Mouse (Mus musculus): Measurements from ENCODE around the gene Cs. TPM values are rescaled to one million over a fixed set of nuclear protein-coding genes. Genes with fewer than 3 reads are reported as not detected.

The Cs gene
- total and polyA plus RNA-seq, 2 experiments from 2014 or later: 285 to 311 TPM

DNA sequence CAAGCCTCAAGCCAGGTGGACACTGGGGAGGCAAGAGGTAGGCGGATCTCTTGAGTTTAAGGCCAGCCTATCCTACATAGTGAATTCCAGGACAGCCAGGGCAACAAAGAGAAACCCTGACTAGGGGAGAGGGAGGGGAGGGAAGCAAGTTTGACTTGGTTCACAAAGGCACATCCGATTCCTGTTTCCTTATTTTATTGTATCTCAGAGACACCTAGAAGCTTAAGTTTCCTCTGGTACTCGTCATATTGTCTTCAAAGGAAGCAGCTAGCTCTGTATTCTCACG lies 73.0 kb downstream of the Cs start:
- peak overlapping the region; percentile 96 for H3K27ac ChIP-seq
- DNase-seq (ENCODE audit: low spot score): no peak
- H3K4me3 ChIP-seq (ENCODE audit: low read length): peak overlapping the region; percentile 96
- H3K36me3 ChIP-seq (ENCODE audit: insufficient read depth, low read length): peaks cover 4% of the 10 kb centered on the region
- ATAC-seq: no peak
- peak overlapping the region; percentile 95 for H3K4me2 ChIP-seq (ENCODE audit: low read depth, low read length)
- H3K9ac ChIP-seq (replicated peaks; ENCODE audit: low read length): no peak overlapping the region; the same call in 1 of the 2 replicates
- WGBS: 24% methylated on average over 4 of the region's 4 CpGs
- H3K9me3 ChIP-seq (ENCODE audit: low read length): no peaks in the 10 kb centered on the region
- H3K27me3 ChIP-seq (ENCODE audit: insufficient read depth, low read length): no peaks in the 10 kb centered on the region
- peaks cover 20% of the 10 kb centered on the region for H3K4me1 ChIP-seq (ENCODE audit: insufficient read depth, low read length)
- no peak for TF ChIP-seq CTCF (IDR thresholded peaks at IDR 0.05; ENCODE audit: low read depth)

DNA sequence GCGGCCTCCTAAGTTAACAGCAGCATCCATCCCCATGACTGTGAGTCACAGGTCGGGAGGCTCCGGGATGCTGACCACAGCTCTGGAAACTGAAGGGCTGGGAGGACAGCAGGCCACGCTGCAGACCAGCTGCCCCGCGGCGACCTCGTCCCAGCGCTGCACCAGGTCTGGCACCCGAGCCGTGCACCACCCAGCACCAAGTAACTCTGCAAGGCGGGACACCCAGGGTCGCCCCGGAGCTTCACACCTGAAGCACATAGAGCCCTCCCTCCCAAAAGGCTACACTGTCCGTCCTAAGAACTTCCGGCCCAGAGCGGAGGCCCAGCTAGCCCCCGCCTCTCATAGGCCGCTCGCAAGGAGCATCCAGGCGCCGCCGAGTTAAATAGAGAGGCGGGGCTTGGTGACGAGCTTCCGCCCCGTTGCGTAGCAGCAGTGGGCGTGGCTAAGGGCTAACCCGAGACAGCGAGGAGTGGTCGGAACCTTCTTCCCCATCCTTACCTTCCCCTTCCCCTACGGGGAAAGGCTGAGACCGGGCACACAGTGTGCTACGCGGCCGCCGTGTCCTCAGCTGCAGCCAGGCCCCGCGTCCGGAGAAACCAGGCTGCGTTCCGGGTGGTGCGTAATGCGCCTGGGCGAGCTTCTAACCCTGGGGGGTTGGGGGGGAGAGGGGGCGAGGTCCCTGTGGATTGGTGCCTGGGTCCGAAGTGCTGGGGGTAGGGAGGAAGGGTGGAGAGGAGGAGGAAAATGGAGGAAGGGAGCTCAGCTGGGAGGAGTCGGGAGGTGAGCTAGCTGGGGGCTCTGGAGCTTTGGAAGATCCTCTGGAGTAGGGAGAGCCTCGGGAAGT lies 73.9 kb downstream of the Cs start, which contains the start of the genes Nabp2 and Rnf41:
TSS of gene Nabp2 (minus strand) at position 282 of the 844 bp plus-strand sequence.
TSS of gene Rnf41 (plus strand) at position 447 of the 844 bp plus-strand sequence.
- H3K4me3 ChIP-seq (ENCODE audit: low read length): peak within 1 kb of the TSS; percentile 96
- WGBS: under 1% methylated on average over 50 of the region's 50 CpGs

DNA sequence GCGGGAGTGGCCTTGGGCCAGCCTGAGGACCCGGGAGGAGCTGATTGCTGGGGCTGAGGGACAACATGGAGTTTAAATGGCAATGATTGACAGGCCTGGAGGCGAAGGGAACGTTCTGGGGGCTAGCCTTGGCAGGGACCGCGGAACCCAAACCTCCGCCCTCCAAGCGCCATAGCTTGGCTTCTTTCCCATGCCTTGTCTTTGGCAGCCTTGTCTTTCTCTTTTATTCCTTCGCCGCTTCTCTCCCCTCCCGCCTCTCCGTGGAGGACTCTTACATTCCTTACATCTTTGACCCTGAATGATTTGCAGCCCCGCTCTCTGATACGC lies 74.5 kb downstream of the Cs start:
- H3K27me3 ChIP-seq (ENCODE audit: insufficient read depth, low read length): no peaks in the 10 kb centered on the region
- H3K9ac ChIP-seq (replicated peaks; ENCODE audit: low read length): peak overlapping the region; percentile 94
- peak overlapping the region; percentile 96 for H3K4me3 ChIP-seq (ENCODE audit: low read length)
- ATAC-seq (no peak), DNase-seq (ENCODE audit: low spot score) (peak; percentile 74)
- peak overlapping the region; percentile 96 for H3K27ac ChIP-seq
- H3K9me3 ChIP-seq (ENCODE audit: low read length): no peaks in the 10 kb centered on the region
- TF ChIP-seq CTCF (IDR thresholded peaks at IDR 0.05; ENCODE audit: low read depth): no peak
- peak overlapping the region; percentile 95 for H3K4me2 ChIP-seq (ENCODE audit: low read depth, low read length)
- 0% methylated on average over 14 of the region's 14 CpGs for WGBS
- H3K36me3 ChIP-seq (ENCODE audit: insufficient read depth, low read length): peaks cover 10% of the 10 kb centered on the region
- peaks cover 20% of the 10 kb centered on the region for H3K4me1 ChIP-seq (ENCODE audit: insufficient read depth, low read length)

More for the DNA sequence above, 73.9 kb downstream of the Cs start, which contains the start of the genes Nabp2 and Rnf41:
- peaks cover 10% of the 10 kb centered on the region for H3K36me3 ChIP-seq (ENCODE audit: insufficient read depth, low read length)
- ATAC-seq (peak; percentile 91), DNase-seq (ENCODE audit: low spot score) (peak; percentile 99)
- TF ChIP-seq CTCF (IDR thresholded peaks at IDR 0.05; ENCODE audit: low read depth): no peak
- H3K27ac ChIP-seq: peak within 1 kb of the TSS; percentile 96
- H3K27me3 ChIP-seq (ENCODE audit: insufficient read depth, low read length): no peaks in the 10 kb centered on the region
- peaks cover 20% of the 10 kb centered on the region for H3K4me1 ChIP-seq (ENCODE audit: insufficient read depth, low read length)
- no peaks in the 10 kb centered on the region for H3K9me3 ChIP-seq (ENCODE audit: low read length)
- H3K9ac ChIP-seq (replicated peaks; ENCODE audit: low read length): peak within 1 kb of the TSS; percentile 94
- peak within 1 kb of the TSS; percentile 95 for H3K4me2 ChIP-seq (ENCODE audit: low read depth, low read length)

Small RNA genes within 50 kb of the gene (microRNA-seq; reads per million reads assigned to microRNA genes)
- gene Gm25361: 0 reads per million in 2 experiments
- 0 to 0.36 reads per million in 2 experiments for gene Gm26308
- gene Mir6914: 0.18 to 0.36 reads per million in 2 experiments
- gene Mir6915: 1.1 to 1.6 reads per million in 2 experiments

Other genes with a start within 250 kb of the Cs start
- 14.3 and 15.0 TPM in 2 replicates for gene Baz2a, start 246.2 kb upstream of the Cs start, total RNA-seq (2014; rRNA removed)
- gene Baz2a, start 246.2 kb upstream of the Cs start, polyA plus RNA-seq (2015; fragmentation: Nextera tagmentation; extraction: Ambion mirVana): 10.2 and 10.6 TPM in 2 replicates
- 11.7 and 13.2 TPM in 2 replicates for gene Rbms2, start 157.4 kb upstream of the Cs start, total RNA-seq (2014; rRNA removed)
- gene Rbms2, start 157.4 kb upstream of the Cs start, polyA plus RNA-seq (2015; fragmentation: Nextera tagmentation; extraction: Ambion mirVana): 7.3 and 8.9 TPM in 2 replicates
- 1.9 and 6.4 TPM in 2 replicates for gene Gls2, start 143.3 kb upstream of the Cs start, total RNA-seq (2014; rRNA removed)
- gene Gls2, start 143.3 kb upstream of the Cs start, polyA plus RNA-seq (2015; fragmentation: Nextera tagmentation; extraction: Ambion mirVana): 1.7 and 2.4 TPM in 2 replicates
- 25.8 and 29.6 TPM in 2 replicates for gene Spryd4, start 125.9 kb upstream of the Cs start, total RNA-seq (2014; rRNA removed)
- gene Spryd4, start 125.9 kb upstream of the Cs start, polyA plus RNA-seq (2015; fragmentation: Nextera tagmentation; extraction: Ambion mirVana): 22.3 and 24.5 TPM in 2 replicates
- 0.21 and 0.25 TPM in 2 replicates for gene Mip, start 111.9 kb upstream of the Cs start, total RNA-seq (2014; rRNA removed)
- not detected in 2 replicates for gene Mip, start 111.9 kb upstream of the Cs start, polyA plus RNA-seq (2015; fragmentation: Nextera tagmentation; extraction: Ambion mirVana)
- gene Timeless, start 105.7 kb upstream of the Cs start, total RNA-seq (2014; rRNA removed): 13.0 and 15.6 TPM in 2 replicates
- gene Timeless, start 105.7 kb upstream of the Cs start, polyA plus RNA-seq (2015; fragmentation: Nextera tagmentation; extraction: Ambion mirVana): 15.2 and 17.0 TPM in 2 replicates
- not detected in 2 replicates for gene Apon, start 83.6 kb upstream of the Cs start, total RNA-seq (2014; rRNA removed)
- gene Apon, start 83.6 kb upstream of the Cs start, polyA plus RNA-seq (2015; fragmentation: Nextera tagmentation; extraction: Ambion mirVana): not detected in 2 replicates
- gene Apof, start 69.1 kb upstream of the Cs start, total RNA-seq (2014; rRNA removed): 0.50 TPM in 1 of 2 replicates, not detected in the other
- gene Apof, start 69.1 kb upstream of the Cs start, polyA plus RNA-seq (2015; fragmentation: Nextera tagmentation; extraction: Ambion mirVana): 0.23 and 0.41 TPM in 2 replicates
- 7.5 and 8.5 TPM in 2 replicates for gene Stat2, start 67.2 kb upstream of the Cs start, total RNA-seq (2014; rRNA removed)
- gene Stat2, start 67.2 kb upstream of the Cs start, polyA plus RNA-seq (2015; fragmentation: Nextera tagmentation; extraction: Ambion mirVana): 9.7 and 12.8 TPM in 2 replicates
- 0.50 TPM in 1 of 2 replicates, not detected in the other for gene Il23a, start 39.0 kb upstream of the Cs start, total RNA-seq (2014; rRNA removed)
- 0.35 and 0.73 TPM in 2 replicates for gene Il23a, start 39.0 kb upstream of the Cs start, polyA plus RNA-seq (2015; fragmentation: Nextera tagmentation; extraction: Ambion mirVana)
- 21.2 and 25.2 TPM in 2 replicates for gene Pan2, start 34.4 kb upstream of the Cs start, total RNA-seq (2014; rRNA removed)
- 14.3 and 16.4 TPM in 2 replicates for gene Pan2, start 34.4 kb upstream of the Cs start, polyA plus RNA-seq (2015; fragmentation: Nextera tagmentation; extraction: Ambion mirVana)
- 42.9 and 73.3 TPM in 2 replicates for gene Cnpy2, start 15.3 kb upstream of the Cs start, total RNA-seq (2014; rRNA removed)
- gene Cnpy2, start 15.3 kb upstream of the Cs start, polyA plus RNA-seq (2015; fragmentation: Nextera tagmentation; extraction: Ambion mirVana): 186 and 189 TPM in 2 replicates
- 26.9 and 42.1 TPM in 2 replicates for gene Coq10a, start 31.3 kb downstream of the Cs start, total RNA-seq (2014; rRNA removed)
- gene Coq10a, start 31.3 kb downstream of the Cs start, polyA plus RNA-seq (2015; fragmentation: Nextera tagmentation; extraction: Ambion mirVana): 50.8 and 52.1 TPM in 2 replicates
- gene Ankrd52, start 39.4 kb downstream of the Cs start, total RNA-seq (2014; rRNA removed): 38.8 and 39.5 TPM in 2 replicates
- gene Ankrd52, start 39.4 kb downstream of the Cs start, polyA plus RNA-seq (2015; fragmentation: Nextera tagmentation; extraction: Ambion mirVana): 9.1 and 10.6 TPM in 2 replicates
- gene Slc39a5, start 63.5 kb downstream of the Cs start, total RNA-seq (2014; rRNA removed): 0.58 and 2.3 TPM in 2 replicates
- gene Slc39a5, start 63.5 kb downstream of the Cs start, polyA plus RNA-seq (2015; fragmentation: Nextera tagmentation; extraction: Ambion mirVana): 0.55 and 0.66 TPM in 2 replicates
- 73.9 and 98.9 TPM in 2 replicates for gene Nabp2, start 73.8 kb downstream of the Cs start, total RNA-seq (2014; rRNA removed)
- gene Nabp2, start 73.8 kb downstream of the Cs start, polyA plus RNA-seq (2015; fragmentation: Nextera tagmentation; extraction: Ambion mirVana): 135 and 140 TPM in 2 replicates
- 98.1 and 105 TPM in 2 replicates for gene Rnf41, start 73.9 kb downstream of the Cs start, total RNA-seq (2014; rRNA removed)
- 75.8 and 76.3 TPM in 2 replicates for gene Rnf41, start 73.9 kb downstream of the Cs start, polyA plus RNA-seq (2015; fragmentation: Nextera tagmentation; extraction: Ambion mirVana)
- 174 and 181 TPM in 2 replicates for gene Smarcc2, start 121.5 kb downstream of the Cs start, total RNA-seq (2014; rRNA removed)
- 112 and 120 TPM in 2 replicates for gene Smarcc2, start 121.5 kb downstream of the Cs start, polyA plus RNA-seq (2015; fragmentation: Nextera tagmentation; extraction: Ambion mirVana)
- 565 and 585 TPM in 2 replicates for gene Myl6, start 156.4 kb downstream of the Cs start, total RNA-seq (2014; rRNA removed)
- 1,081 and 1,089 TPM in 2 replicates for gene Myl6, start 156.4 kb downstream of the Cs start, polyA plus RNA-seq (2015; fragmentation: Nextera tagmentation; extraction: Ambion mirVana)
- gene Myl6b, start 161.0 kb downstream of the Cs start, total RNA-seq (2014; rRNA removed): 27.1 and 34.6 TPM in 2 replicates
- 4.2 and 4.9 TPM in 2 replicates for gene Myl6b, start 161.0 kb downstream of the Cs start, polyA plus RNA-seq (2015; fragmentation: Nextera tagmentation; extraction: Ambion mirVana)
- 22.9 and 29.0 TPM in 2 replicates for gene Esyt1, start 188.1 kb downstream of the Cs start, total RNA-seq (2014; rRNA removed)
- 13.3 TPM in 2 replicates for gene Esyt1, start 188.1 kb downstream of the Cs start, polyA plus RNA-seq (2015; fragmentation: Nextera tagmentation; extraction: Ambion mirVana)
- gene Zc3h10, start 210.0 kb downstream of the Cs start, total RNA-seq (2014; rRNA removed): 19.3 and 19.4 TPM in 2 replicates
- gene Zc3h10, start 210.0 kb downstream of the Cs start, polyA plus RNA-seq (2015; fragmentation: Nextera tagmentation; extraction: Ambion mirVana): 12.5 and 13.8 TPM in 2 replicates
- gene Rpl41, start 211.6 kb downstream of the Cs start, total RNA-seq (2014; rRNA removed): 412 and 501 TPM in 2 replicates
- gene Rpl41, start 211.6 kb downstream of the Cs start, polyA plus RNA-seq (2015; fragmentation: Nextera tagmentation; extraction: Ambion mirVana): 2,609 and 2,618 TPM in 2 replicates
- 48.0 and 61.2 TPM in 2 replicates for gene Pa2g4, start 228.3 kb downstream of the Cs start, total RNA-seq (2014; rRNA removed)
- 114 and 117 TPM in 2 replicates for gene Pa2g4, start 228.3 kb downstream of the Cs start, polyA plus RNA-seq (2015; fragmentation: Nextera tagmentation; extraction: Ambion mirVana)